Mouse (Mus musculus): ENCODE results near the gene Taf12. TPM values are rescaled to one million over a fixed set of nuclear protein-coding genes. Genes with fewer than 3 reads are reported as not detected.
A peak's percentile ranks its signal among the peaks of the same experiment; 100 is the strongest.
"Not testable (repeated sequence)": the region's sequence is repeated elsewhere in the genome, so short reads cannot be mapped to it uniquely, and the experiment has no call there.

Gene Taf12
- polyA plus RNA-seq, 1 experiment from 2014 or later: 48.3 TPM

DNA sequence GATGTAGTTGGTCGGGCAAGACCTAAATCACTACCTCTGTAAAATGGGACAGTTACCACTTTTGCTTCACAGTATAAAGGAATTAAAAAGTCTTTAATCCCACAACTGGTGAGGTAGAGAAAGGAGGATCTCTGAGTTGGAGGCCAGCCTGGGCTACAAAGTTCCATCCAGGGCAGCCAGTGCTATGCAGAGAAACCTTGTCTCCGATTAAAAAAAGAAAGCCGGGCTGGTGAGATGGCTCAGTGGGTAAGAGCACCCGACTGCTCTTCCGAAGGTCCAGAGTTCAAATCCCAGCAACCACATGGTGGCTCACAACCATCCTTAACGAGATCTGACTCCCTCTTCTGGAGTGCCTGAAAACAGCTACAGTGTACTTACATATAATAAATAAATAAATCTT is 29.3 kb downstream of the Taf12 start:
- peak overlapping the region; percentile 59; the same call in 1 of the 2 replicates for H3K9ac ChIP-seq
- WGBS: 45% methylated on average over 6 of the region's 6 CpGs
- H3K27me3 ChIP-seq; ATAC-seq (replicated peaks; ENCODE audit: low FRiP score); H3K9me3 ChIP-seq (replicated peaks); H3K36me3 ChIP-seq; H3K27ac ChIP-seq: not testable (repeated sequence)
- H3K4me1 ChIP-seq: peaks cover 12% of the 10 kb centered on the region
- H3K4me3 ChIP-seq (replicated peaks): peak overlapping the region; percentile 57
- peak overlapping the region; percentile 82 for H3K4me2 ChIP-seq

- peaks cover 19% of the 10 kb centered on the region for H3K4me1 ChIP-seq
- ATAC-seq (replicated peaks; ENCODE audit: low FRiP score): no peak
- H3K4me3 ChIP-seq (replicated peaks): no peak overlapping the region
- no peak overlapping the region for H3K9ac ChIP-seq
- H3K27ac ChIP-seq: no peak overlapping the region
- 82% methylated on average over 8 of the region's 8 CpGs for WGBS
- peaks cover 8% of the 10 kb centered on the region for H3K36me3 ChIP-seq
- H3K27me3 ChIP-seq: no peaks in the 10 kb centered on the region
- no peak overlapping the region for H3K4me2 ChIP-seq
- H3K9me3 ChIP-seq (replicated peaks): no peaks in the 10 kb centered on the region
These were observed 31.1 kb downstream of the Taf12 start for GRCm38 (mm10) chr4:132305276-132305675.

- Histone ChIP-seq H3K27ac (no peak overlapping the region), H3K9me3 (replicated peaks) (no peaks in the 10 kb centered on the region), H3K4me3 (replicated peaks) (no peak overlapping the region), H3K4me2 (no peak overlapping the region), H3K4me1 (peaks cover 24% of the 10 kb centered on the region), H3K36me3 (peaks cover 15% of the 10 kb centered on the region), H3K27me3 (no peaks in the 10 kb centered on the region), H3K9ac (no peak overlapping the region)
- WGBS: 75% methylated on average over 6 of the region's 6 CpGs
- ATAC-seq (replicated peaks; ENCODE audit: low FRiP score): no peak
These were observed 31.8 kb downstream of the Taf12 start for GRCm38 (mm10) chr4:132306004-132306403.

- WGBS: 1% methylated on average over 41 of the region's 41 CpGs
- H3K27me3 ChIP-seq: no peaks in the 10 kb centered on the region
- peak overlapping the region; percentile 94 for H3K9ac ChIP-seq
- H3K4me3 ChIP-seq (replicated peaks): peak overlapping the region; percentile 86
- H3K4me2 ChIP-seq: peak overlapping the region; percentile 82
- no peaks in the 10 kb centered on the region for H3K9me3 ChIP-seq (replicated peaks)
- H3K27ac ChIP-seq: peak overlapping the region; percentile 92
- peak; percentile 91 for ATAC-seq (replicated peaks; ENCODE audit: low FRiP score)
- H3K4me1 ChIP-seq: peaks cover 12% of the 10 kb centered on the region
- peaks cover 41% of the 10 kb centered on the region for H3K36me3 ChIP-seq
These were observed 34.4 kb downstream of the Taf12 start for GRCm38 (mm10) chr4:132308437-132309139.

- under 1% methylated on average over 15 of the region's 15 CpGs for WGBS
- H3K4me2 ChIP-seq: peak overlapping the region; percentile 82
- peak overlapping the region; percentile 86 for H3K4me3 ChIP-seq (replicated peaks)
- H3K27ac ChIP-seq: peak overlapping the region; percentile 92
- H3K4me1 ChIP-seq: peaks cover 12% of the 10 kb centered on the region
- no peak for ATAC-seq (replicated peaks; ENCODE audit: low FRiP score)
- H3K9ac ChIP-seq: peak overlapping the region; percentile 94
- no peaks in the 10 kb centered on the region for H3K27me3 ChIP-seq
- H3K9me3 ChIP-seq (replicated peaks): no peaks in the 10 kb centered on the region
- H3K36me3 ChIP-seq: peaks cover 48% of the 10 kb centered on the region
These were observed 35.1 kb downstream of the Taf12 start for GRCm38 (mm10) chr4:132309140-132309848.

- WGBS: 24% methylated on average over 10 of the region's 10 CpGs
- no peak for ATAC-seq (replicated peaks; ENCODE audit: low FRiP score)
These were observed 35.8 kb downstream of the Taf12 start for GRCm38 (mm10) chr4:132309849-132310472.

DNA sequence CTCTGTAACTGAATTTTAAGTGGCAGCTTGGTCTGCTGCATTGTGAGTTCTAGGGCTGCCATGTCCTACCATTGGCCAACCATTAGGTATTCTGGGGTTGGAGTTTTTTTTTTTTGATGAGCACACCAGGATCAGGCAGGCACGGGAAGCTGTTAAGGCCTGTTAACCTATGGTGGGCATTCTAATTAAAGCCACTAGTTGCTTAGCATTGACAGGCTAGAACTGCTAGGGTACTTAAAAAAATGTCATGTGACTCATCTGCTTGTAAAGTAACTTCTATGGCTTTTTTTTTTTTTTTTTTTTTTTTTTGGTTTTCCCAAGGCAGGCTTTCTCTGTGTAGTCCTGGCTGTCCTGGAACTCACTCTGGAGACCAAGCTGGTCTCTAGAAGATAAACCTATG is 37.0 kb downstream of the Taf12 start:
- ATAC-seq (replicated peaks; ENCODE audit: low FRiP score): no peak
- Histone ChIP-seq H3K27me3 (no peaks in the 10 kb centered on the region), H3K9me3 (replicated peaks) (no peaks in the 10 kb centered on the region), H3K36me3 (peaks cover 59% of the 10 kb centered on the region), H3K4me2 (no peak overlapping the region), H3K4me3 (replicated peaks) (no peak overlapping the region), H3K4me1 (peaks cover 12% of the 10 kb centered on the region), H3K27ac (0 out of 2 replicates have a peak overlapping the region, but pooled peaks have one; percentile 24), H3K9ac (no peak overlapping the region)
- 35% methylated on average over 1 of the region's 1 CpGs for WGBS

More at GRCm38 (mm10) chr4:132309849-132310472, 35.8 kb downstream of the Taf12 start:
- H3K4me1 ChIP-seq: peaks cover 12% of the 10 kb centered on the region
- peak overlapping the region; percentile 86 for H3K4me3 ChIP-seq (replicated peaks)
- H3K9me3 ChIP-seq (replicated peaks): no peaks in the 10 kb centered on the region
- peak overlapping the region; percentile 94 for H3K9ac ChIP-seq
- H3K27me3 ChIP-seq: no peaks in the 10 kb centered on the region
- peaks cover 52% of the 10 kb centered on the region for H3K36me3 ChIP-seq
- H3K27ac ChIP-seq: peak overlapping the region; percentile 92
- H3K4me2 ChIP-seq: peak overlapping the region; percentile 82

GRCm38 (mm10) chr4:132311801-132312200 is 37.6 kb downstream of the Taf12 start:
- no peak overlapping the region for H3K9ac ChIP-seq
- peaks cover 65% of the 10 kb centered on the region for H3K36me3 ChIP-seq
- no peak overlapping the region for H3K4me2 ChIP-seq
- no peaks in the 10 kb centered on the region for H3K9me3 ChIP-seq (replicated peaks)
- H3K4me1 ChIP-seq: peaks cover 12% of the 10 kb centered on the region
- no peak for ATAC-seq (replicated peaks; ENCODE audit: low FRiP score)
- H3K4me3 ChIP-seq (replicated peaks): no peak overlapping the region
- H3K27me3 ChIP-seq: no peaks in the 10 kb centered on the region
- 47% methylated on average over 3 of the region's 3 CpGs for WGBS
- H3K27ac ChIP-seq: peak overlapping the region; percentile 24; the same call in 1 of the 2 replicates

GRCm38 (mm10) chr4:132312627-132313026 is 38.5 kb downstream of the Taf12 start:
- no peak overlapping the region for H3K9ac ChIP-seq
- H3K4me2 ChIP-seq: no peak overlapping the region
- H3K27ac ChIP-seq: no peak overlapping the region
- WGBS: 81% methylated on average over 5 of the region's 5 CpGs
- H3K9me3 ChIP-seq (replicated peaks): no peaks in the 10 kb centered on the region
- peaks cover 12% of the 10 kb centered on the region for H3K4me1 ChIP-seq
- ATAC-seq (replicated peaks; ENCODE audit: low FRiP score): no peak
- H3K36me3 ChIP-seq: peaks cover 73% of the 10 kb centered on the region
- H3K27me3 ChIP-seq: no peaks in the 10 kb centered on the region
- no peak overlapping the region for H3K4me3 ChIP-seq (replicated peaks)

GRCm38 (mm10) chr4:132315711-132316110 is 41.5 kb downstream of the Taf12 start:
- H3K9ac ChIP-seq: no peak overlapping the region
- H3K4me3 ChIP-seq (replicated peaks): no peak overlapping the region
- H3K27ac ChIP-seq: no peak overlapping the region
- 82% methylated on average over 8 of the region's 8 CpGs for WGBS
- no peak overlapping the region for H3K4me2 ChIP-seq
- H3K9me3 ChIP-seq (replicated peaks): no peaks in the 10 kb centered on the region
- ATAC-seq (replicated peaks; ENCODE audit: low FRiP score): no peak
- peaks cover 88% of the 10 kb centered on the region for H3K36me3 ChIP-seq
- no peaks in the 10 kb centered on the region for H3K27me3 ChIP-seq
- H3K4me1 ChIP-seq: no peaks in the 10 kb centered on the region; the same call in 1 of the 2 replicates

DNA sequence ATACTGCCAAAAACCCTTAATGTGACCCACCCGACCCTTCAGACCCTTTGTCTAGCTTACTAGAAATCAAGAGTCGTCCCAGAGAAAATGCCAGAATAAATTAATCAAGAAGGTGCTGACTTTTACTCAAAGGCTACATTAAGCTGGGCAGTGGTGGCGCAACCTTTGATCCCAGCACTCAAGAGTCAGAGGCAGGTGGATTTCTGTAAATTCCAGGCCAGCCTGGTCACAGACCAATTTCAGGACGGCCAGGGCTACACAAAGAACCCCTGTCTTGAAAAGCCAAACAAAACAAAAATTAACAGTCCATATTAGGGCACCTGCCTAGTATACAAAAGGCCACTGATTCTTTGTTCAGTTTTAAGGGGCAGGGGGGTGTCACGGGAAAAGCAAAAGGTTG is 52.3 kb downstream of the Taf12 start:
- H3K27ac ChIP-seq: no peak overlapping the region
- no peak overlapping the region for H3K9ac ChIP-seq
- no peak for ATAC-seq (replicated peaks; ENCODE audit: low FRiP score)
- no peaks in the 10 kb centered on the region for H3K27me3 ChIP-seq
- no peak overlapping the region for H3K4me3 ChIP-seq (replicated peaks)
- no peaks in the 10 kb centered on the region for H3K9me3 ChIP-seq (replicated peaks)
- peaks cover 20% of the 10 kb centered on the region for H3K4me1 ChIP-seq
- peaks cover 50% of the 10 kb centered on the region for H3K36me3 ChIP-seq
- WGBS: 71% methylated on average over 5 of the region's 5 CpGs
- H3K4me2 ChIP-seq: no peak overlapping the region

Measured in kidney, embryonic 15.5 days (tissue).